Mouse (Mus musculus) MEL (cell line): ENCODE data around the gene Mettl21c.

ENCODE experiments used
- CHD1 ChIP-seq: IDR thresholded peaks from 2 replicates; pipeline ENCODE4 v1.6.1; 2012; ENCODE audit warnings: low read depth, mild to moderate bottlenecking, inconsistent platforms, low read length, improper control_type of control experiment
- CTCF ChIP-seq, 3 experiments: IDR thresholded peaks in 2 of 3; conservative IDR thresholded peaks in 1 of 3; 2 replicates each; pipeline ENCODE4 v1.5.1; 2011 to 2012; ENCODE audit warnings: low read length in 3 of 3, low read depth in 2 of 3, mild to moderate bottlenecking in 2 of 3, improper control_type of control experiment in 1 of 3, inconsistent platforms in 1 of 3, mixed read lengths in 1 of 3, moderate library complexity in 1 of 3; ENCODE audit not compliant: control insufficient read depth in 1 of 3, insufficient read depth in 1 of 3, poor library complexity in 1 of 3, severe bottlenecking in 1 of 3
- E2F4 ChIP-seq: IDR thresholded peaks from 2 replicates; pipeline ENCODE4 v1.6.1; 2011; ENCODE audit warnings: low read depth, low read length, improper control_type of control experiment, borderline replicate concordance
- HCFC1 ChIP-seq: IDR thresholded peaks from 2 replicates; pipeline ENCODE4 v1.6.1; 2012; ENCODE audit warnings: low read depth, mild to moderate bottlenecking, inconsistent platforms, low read length, improper control_type of control experiment, moderate library complexity
- POLR2AphosphoS2 ChIP-seq: IDR thresholded peaks from 2 replicates; pipeline ENCODE4 v1.6.1; 2011; ENCODE audit warnings: low read length, improper control_type of control experiment

- TF ChIP-seq HCFC1: no peak
- no peak for TF ChIP-seq POLR2AphosphoS2
- TF ChIP-seq CTCF (IDR thresholded peaks at IDR 0.05 in 2 of 3, conservative IDR thresholded peaks at IDR 0.05 in 1 of 3; ENCODE audit: control insufficient read depth in 1 of 3, insufficient read depth in 1 of 3, low read depth in 2 of 3, low read length in 3 of 3, poor library complexity in 1 of 3, severe bottlenecking in 1 of 3): no peak
- TF ChIP-seq CHD1: no peak
- TF ChIP-seq E2F4: no peak
Measured at GRCm38 (mm10) chr1:44032213-44032612, 12.4 kb upstream of the Mettl21c start.
